Mouse (Mus musculus) MEL (cell line): Measurements from ENCODE around the gene Crim1. TPM values are rescaled to one million over a fixed set of nuclear protein-coding genes. Genes with fewer than 3 reads are reported as not detected.

Experiments
- DNase-seq: peaks from one replicate; pipeline ENCODE4 v3.0.0; 2011; ENCODE audit warnings: low read depth, low spot score
- H3K27ac ChIP-seq: 2 replicates; pipeline ENCODE4 v1.5.1; 2012; ENCODE audit warnings: low read depth, mild to moderate bottlenecking, control low read depth, low read length, moderate library complexity; ENCODE audit not compliant: control insufficient read depth
- H3K27me3 ChIP-seq, 2 experiments: fragments of 150-350 bp in 1 of 2; sonication (generic) in 1 of 2; 2 replicates each; pipeline ENCODE4 v1.6.1; 2012; ENCODE audit warnings: low read length in 2 of 2, mild to moderate bottlenecking in 2 of 2, improper control_type of control experiment in 1 of 2, moderate library complexity in 1 of 2; ENCODE audit not compliant: insufficient read depth in 2 of 2, control insufficient read depth in 1 of 2
- H3K36me3 ChIP-seq, 2 experiments: 2 replicates each; pipeline ENCODE4 v1.6.1; 2012 to 2014; ENCODE audit warnings: low read length in 2 of 2, improper control_type of control experiment in 1 of 2, inconsistent platforms in 1 of 2, mild to moderate bottlenecking in 1 of 2; ENCODE audit not compliant: insufficient read depth in 2 of 2, control insufficient read depth in 1 of 2
- H3K4me1 ChIP-seq, 2 experiments: fragments of 150-350 bp in 1 of 2; sonication (generic) in 1 of 2; 2 replicates each; pipeline ENCODE4 v1.6.1; 2012; ENCODE audit warnings: low read length in 2 of 2, improper control_type of control experiment in 1 of 2, mild to moderate bottlenecking in 1 of 2; ENCODE audit not compliant: insufficient read depth in 2 of 2, control insufficient read depth in 1 of 2
- H3K4me3 ChIP-seq, 2 experiments: fragments of 150-350 bp in 1 of 2; sonication (generic) in 1 of 2; 2 replicates each; pipeline ENCODE4 v1.5.1; 2012; ENCODE audit warnings: low read depth in 2 of 2, low read length in 2 of 2, mild to moderate bottlenecking in 2 of 2, moderate library complexity in 2 of 2, control low read depth in 1 of 2, improper control_type of control experiment in 1 of 2; ENCODE audit not compliant: control insufficient read depth in 1 of 2, insufficient read depth in 1 of 2
- H3K79me2 ChIP-seq: 2 replicates; pipeline ENCODE4 v1.6.1; 2012; ENCODE audit warnings: mild to moderate bottlenecking, low read length, moderate library complexity; ENCODE audit not compliant: control insufficient read depth, poor library complexity, insufficient read depth
- H3K9ac ChIP-seq: 2 replicates; pipeline ENCODE4 v1.6.1; 2012; ENCODE audit warnings: low read depth, mild to moderate bottlenecking, control low read depth, low read length, moderate library complexity; ENCODE audit not compliant: control insufficient read depth, poor library complexity, severe bottlenecking
- H3K9me3 ChIP-seq: fragments of 150-350 bp; sonication (generic); replicated peaks from 2 replicates; pipeline ENCODE4 v1.6.1; 2012; ENCODE audit warnings: mild to moderate bottlenecking, low read length, improper control_type of control experiment, moderate library complexity; ENCODE audit not compliant: insufficient read depth
- BHLHE40 ChIP-seq: IDR thresholded peaks from 2 replicates; pipeline ENCODE4 v1.6.1; 2012; ENCODE audit warnings: low read depth, mild to moderate bottlenecking, inconsistent platforms, low read length, improper control_type of control experiment, borderline replicate concordance
- CHD1 ChIP-seq: IDR thresholded peaks from 2 replicates; pipeline ENCODE4 v1.6.1; 2012; ENCODE audit warnings: low read depth, mild to moderate bottlenecking, inconsistent platforms, low read length, improper control_type of control experiment
- CHD2 ChIP-seq: IDR thresholded peaks from 2 replicates; pipeline ENCODE4 v1.6.1; 2011; ENCODE audit warnings: low read length, improper control_type of control experiment
- CTCF ChIP-seq, 3 experiments: IDR thresholded peaks in 2 of 3; conservative IDR thresholded peaks in 1 of 3; 2 replicates each; pipeline ENCODE4 v1.5.1; 2011 to 2012; ENCODE audit warnings: low read length in 3 of 3, low read depth in 2 of 3, mild to moderate bottlenecking in 2 of 3, improper control_type of control experiment in 1 of 3, inconsistent platforms in 1 of 3, mixed read lengths in 1 of 3, moderate library complexity in 1 of 3; ENCODE audit not compliant: control insufficient read depth in 1 of 3, insufficient read depth in 1 of 3, poor library complexity in 1 of 3, severe bottlenecking in 1 of 3
- E2F4 ChIP-seq: IDR thresholded peaks from 2 replicates; pipeline ENCODE4 v1.6.1; 2011; ENCODE audit warnings: low read depth, low read length, improper control_type of control experiment, borderline replicate concordance
- ELF1 ChIP-seq: IDR thresholded peaks from 2 replicates; pipeline ENCODE4 v1.6.1; 2014; ENCODE audit warnings: low read depth, mild to moderate bottlenecking, inconsistent platforms, low read length, improper control_type of control experiment, moderate library complexity
- EP300 ChIP-seq, 2 experiments: IDR thresholded peaks; 2 replicates each; pipeline ENCODE4 v1.6.1; 2011; ENCODE audit warnings: improper control_type of control experiment in 2 of 2, low read length in 2 of 2, low read depth in 1 of 2, mild to moderate bottlenecking in 1 of 2
- GABPA ChIP-seq: IDR thresholded peaks from 2 replicates; pipeline ENCODE4 v1.6.1; 2012; ENCODE audit warnings: low read depth, mild to moderate bottlenecking, inconsistent platforms, low read length, improper control_type of control experiment, moderate library complexity
- GATA1 ChIP-seq: IDR thresholded peaks from 2 replicates; pipeline ENCODE4 v1.6.1; 2011; ENCODE audit warnings: low read depth, low read length, improper control_type of control experiment
- HCFC1 ChIP-seq: IDR thresholded peaks from 2 replicates; pipeline ENCODE4 v1.6.1; 2012; ENCODE audit warnings: low read depth, mild to moderate bottlenecking, inconsistent platforms, low read length, improper control_type of control experiment, moderate library complexity
- JUND ChIP-seq: IDR thresholded peaks from 2 replicates; pipeline ENCODE4 v1.6.1; 2011; ENCODE audit warnings: low read depth, mild to moderate bottlenecking, improper control_type of control experiment, low read length
- KAT2A ChIP-seq: conservative IDR thresholded peaks from 2 replicates; pipeline ENCODE4 v1.6.1; 2012; ENCODE audit warnings: low read depth, low read length, improper control_type of control experiment, inconsistent platforms
- MAFK ChIP-seq: IDR thresholded peaks from 2 replicates; pipeline ENCODE4 v1.6.1; 2011; ENCODE audit warnings: low read depth, mild to moderate bottlenecking, low read length, improper control_type of control experiment, borderline replicate concordance
- MAX ChIP-seq: IDR thresholded peaks from 2 replicates; pipeline ENCODE4 v1.6.1; 2011; ENCODE audit warnings: low read length, improper control_type of control experiment
- MAZ ChIP-seq: IDR thresholded peaks from 2 replicates; pipeline ENCODE4 v1.6.1; 2012; ENCODE audit warnings: low read depth, mild to moderate bottlenecking, inconsistent platforms, low read length, improper control_type of control experiment
- MEF2A ChIP-seq: IDR thresholded peaks from 2 replicates; pipeline ENCODE4 v1.6.1; 2014; ENCODE audit warnings: low read depth, mild to moderate bottlenecking, inconsistent platforms, low read length, improper control_type of control experiment; ENCODE audit not compliant: poor library complexity, insufficient replicate concordance, severe bottlenecking; ENCODE audit errors: extremely low read depth
- MXI1 ChIP-seq: IDR thresholded peaks from 2 replicates; pipeline ENCODE4 v1.6.1; 2011; ENCODE audit warnings: mild to moderate bottlenecking, low read depth, low read length, improper control_type of control experiment
- MYB ChIP-seq: IDR thresholded peaks from 2 replicates; pipeline ENCODE4 v1.6.1; 2011; ENCODE audit warnings: mild to moderate bottlenecking, low read depth, low read length, improper control_type of control experiment
- MYC ChIP-seq: IDR thresholded peaks from 2 replicates; pipeline ENCODE4 v1.6.1; 2011; ENCODE audit warnings: low read depth, mild to moderate bottlenecking, low read length, improper control_type of control experiment, moderate library complexity
- NELFE ChIP-seq: IDR thresholded peaks from 2 replicates; pipeline ENCODE4 v1.6.1; 2011; ENCODE audit warnings: low read depth, low read length, improper control_type of control experiment
- NRF1 ChIP-seq: IDR thresholded peaks from 2 replicates; pipeline ENCODE4 v1.6.1; 2014; ENCODE audit warnings: low read depth, mild to moderate bottlenecking, inconsistent platforms, low read length, improper control_type of control experiment, moderate library complexity; ENCODE audit not compliant: poor library complexity, insufficient read depth, severe bottlenecking
- POLR2A ChIP-seq, 2 experiments: IDR thresholded peaks; 2 replicates each; pipeline ENCODE4 v1.6.1; 2011 to 2012; ENCODE audit warnings: low read length in 2 of 2, mild to moderate bottlenecking in 2 of 2, control low read depth in 1 of 2, improper control_type of control experiment in 1 of 2, low read depth in 1 of 2, moderate library complexity in 1 of 2; ENCODE audit not compliant: control insufficient read depth in 1 of 2, insufficient read depth in 1 of 2, poor library complexity in 1 of 2
- POLR2AphosphoS2 ChIP-seq: IDR thresholded peaks from 2 replicates; pipeline ENCODE4 v1.6.1; 2011; ENCODE audit warnings: low read length, improper control_type of control experiment
- POLR2AphosphoS5 ChIP-seq: IDR thresholded peaks from 2 replicates; pipeline ENCODE4 v1.6.1; 2012; ENCODE audit warnings: low read depth, borderline replicate concordance, mild to moderate bottlenecking, inconsistent platforms, low read length, moderate library complexity, mixed read lengths
- RAD21 ChIP-seq: IDR thresholded peaks from 2 replicates; pipeline ENCODE4 v1.6.1; 2011; ENCODE audit warnings: mild to moderate bottlenecking, low read depth, low read length, improper control_type of control experiment
- RCOR1 ChIP-seq: IDR thresholded peaks from 2 replicates; pipeline ENCODE4 v1.6.1; 2012; ENCODE audit warnings: low read depth, mild to moderate bottlenecking, inconsistent platforms, low read length, improper control_type of control experiment
- SIN3A ChIP-seq: IDR thresholded peaks from 2 replicates; pipeline ENCODE4 v1.6.1; 2012; ENCODE audit warnings: low read length, improper control_type of control experiment, inconsistent platforms
- SMC3 ChIP-seq: IDR thresholded peaks from 2 replicates; pipeline ENCODE4 v1.6.1; 2011; ENCODE audit warnings: low read depth, low read length, improper control_type of control experiment
- TAL1 ChIP-seq: IDR thresholded peaks from 2 replicates; pipeline ENCODE4 v1.6.1; 2012; ENCODE audit warnings: mild to moderate bottlenecking, inconsistent platforms, low read length, moderate library complexity, mixed read lengths
- TBP ChIP-seq: IDR thresholded peaks from 2 replicates; pipeline ENCODE4 v1.8.0; 2011; ENCODE audit warnings: low read depth, low read length, improper control_type of control experiment
- TCF12 ChIP-seq: IDR thresholded peaks from 2 replicates; pipeline ENCODE4 v1.6.1; 2014; ENCODE audit warnings: low read depth, mild to moderate bottlenecking, inconsistent platforms, low read length, improper control_type of control experiment, moderate library complexity
- UBTF ChIP-seq: IDR thresholded peaks from 2 replicates; pipeline ENCODE4 v1.6.1; 2012; ENCODE audit warnings: low read depth, mild to moderate bottlenecking, inconsistent platforms, low read length, improper control_type of control experiment, moderate library complexity, borderline replicate concordance; ENCODE audit not compliant: insufficient read depth
- USF1 ChIP-seq: IDR thresholded peaks from 2 replicates; pipeline ENCODE4 v1.6.1; 2014; ENCODE audit warnings: low read depth, mild to moderate bottlenecking, inconsistent platforms, low read length, improper control_type of control experiment, moderate library complexity
- USF2 ChIP-seq, 2 experiments: IDR thresholded peaks; 2 replicates each; pipeline ENCODE4 v1.6.1; 2011 to 2012; ENCODE audit warnings: improper control_type of control experiment in 2 of 2, low read length in 2 of 2, borderline replicate concordance in 1 of 2, inconsistent platforms in 1 of 2, low read depth in 1 of 2, mild to moderate bottlenecking in 1 of 2; ENCODE audit not compliant: insufficient read depth in 1 of 2
- ZC3H11A ChIP-seq: IDR thresholded peaks from 2 replicates; pipeline ENCODE4 v1.6.1; 2012; ENCODE audit warnings: low read depth, mild to moderate bottlenecking, inconsistent platforms, low read length, improper control_type of control experiment
- ZKSCAN1 ChIP-seq: IDR thresholded peaks from 2 replicates; pipeline ENCODE4 v1.6.1; 2012; ENCODE audit warnings: low read depth, mild to moderate bottlenecking, inconsistent platforms, low read length, improper control_type of control experiment, moderate library complexity
- ZMIZ1 ChIP-seq: IDR thresholded peaks from 2 replicates; pipeline ENCODE4 v1.6.1; 2012; ENCODE audit warnings: low read depth, mild to moderate bottlenecking, inconsistent platforms, low read length, improper control_type of control experiment, moderate library complexity
- ZNF384 ChIP-seq: IDR thresholded peaks from 2 replicates; pipeline ENCODE4 v1.6.1; 2012; ENCODE audit warnings: low read depth, mild to moderate bottlenecking, inconsistent platforms, low read length, improper control_type of control experiment
- polyA plus RNA-seq, 2 experiments: library from polyadenylated mRNA; stranded (reverse) in 1 of 2; unstranded in 1 of 2; fragments of >175 nt in 1 of 2; fragments of >200 nt in 1 of 2; gene quantifications; 2 replicates each; pipeline versions ENCODE4 v1.2.1 to v1.2.4; 2012; ENCODE audit warnings: low replicate concordance in 2 of 2, low read depth in 1 of 2; ENCODE audit not compliant: insufficient read length in 2 of 2, insufficient read depth in 1 of 2, missing spikeins in 1 of 2
- total RNA-seq: library from RNA; depleted of rRNA; stranded (reverse); fragments of 300-350 nt; gene quantifications from 2 replicates; pipeline ENCODE4 v1.2.3, GENCODE M21; 2012

The Crim1 gene
- total and polyA plus RNA-seq, 3 experiments: not detected

DNA sequence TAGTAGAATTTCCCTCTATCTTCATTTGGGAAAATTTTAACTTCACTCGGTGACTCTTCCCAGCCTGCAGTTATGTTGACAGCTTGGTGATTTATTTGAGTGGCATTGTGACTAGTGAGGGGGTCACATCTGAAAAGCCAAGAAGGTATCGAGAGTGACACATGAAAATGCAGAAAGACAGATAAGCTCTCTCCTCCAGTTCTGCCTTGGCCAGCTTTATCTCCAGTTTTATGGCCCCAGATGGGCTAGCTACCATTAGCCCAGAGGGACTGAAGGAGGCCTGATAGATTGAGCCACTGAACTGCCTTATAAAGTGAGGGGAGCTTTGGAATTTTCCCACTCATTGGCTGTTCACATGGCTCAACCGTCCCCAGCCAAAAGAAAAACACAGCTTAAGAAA lies 128.2 kb downstream of the Crim1 start:
- Histone ChIP-seq H3K9ac (no peak overlapping the region), H3K79me2 (no peaks in the 10 kb centered on the region), H3K27me3 (no peaks in the 10 kb centered on the region), H3K27ac (no peak overlapping the region), H3K36me3 (peaks cover 0 to 16% of the 10 kb centered on the region in 2 experiments; a peak in 2 of 4 replicates), H3K4me1 (peaks cover 7 to 21% of the 10 kb centered on the region in 2 experiments; a peak in 3 of 4 replicates), H3K4me3 (no peak overlapping the region), H3K9me3 (no peaks in the 10 kb centered on the region)
- DNase-seq: peak; percentile 62
- no peak for TF ChIP-seq E2F4
- TF ChIP-seq ZKSCAN1: no peak
- TF ChIP-seq ZC3H11A: no peak
- TF ChIP-seq UBTF: no peak
- no peak for TF ChIP-seq RAD21
- TF ChIP-seq CHD2: no peak
- peak; percentile 60; the same call in 1 of the 2 replicates for TF ChIP-seq RCOR1
- no peak for TF ChIP-seq USF2 (IDR thresholded peaks at IDR 0.05; ENCODE audit: borderline replicate concordance in 1 of 2, insufficient read depth in 1 of 2, low read depth in 1 of 2, low read length in 2 of 2)
- no peak for TF ChIP-seq NRF1
- no peak for TF ChIP-seq CHD1
- peak; percentile 82 for TF ChIP-seq GATA1
- TF ChIP-seq SMC3: no peak
- no peak for TF ChIP-seq POLR2AphosphoS5
- no peak for TF ChIP-seq ZMIZ1
- no peak for TF ChIP-seq MEF2A
- TF ChIP-seq TCF12: peak; percentile 82
- no peak for TF ChIP-seq POLR2A (IDR thresholded peaks at IDR 0.05; ENCODE audit: control insufficient read depth in 1 of 2, insufficient read depth in 1 of 2, low read depth in 1 of 2, low read length in 2 of 2, poor library complexity in 1 of 2)
- peak; percentile 75 to 76 for TF ChIP-seq EP300 (IDR thresholded peaks at IDR 0.05; ENCODE audit: low read depth in 1 of 2, low read length in 2 of 2)
- TF ChIP-seq BHLHE40: 0 out of 2 replicates have a peak, but pooled peaks have one; percentile 25
- no peak for TF ChIP-seq GABPA
- TF ChIP-seq KAT2A: no peak
- TF ChIP-seq USF1: no peak
- 0 out of 2 replicates have a peak, but pooled peaks have one; percentile 29 for TF ChIP-seq MXI1
- no peak for TF ChIP-seq POLR2AphosphoS2
- TF ChIP-seq ELF1: no peak
- peak; percentile 44 for TF ChIP-seq TAL1
- TF ChIP-seq SIN3A: 0 out of 2 replicates have a peak, but pooled peaks have one; percentile 41
- TF ChIP-seq MAZ: no peak
- TF ChIP-seq MYC: no peak
- no peak for TF ChIP-seq ZNF384
- no peak for TF ChIP-seq NELFE
- TF ChIP-seq HCFC1: no peak
- no peak for TF ChIP-seq CTCF (IDR thresholded peaks at IDR 0.05 in 2 of 3, conservative IDR thresholded peaks at IDR 0.05 in 1 of 3; ENCODE audit: control insufficient read depth in 1 of 3, insufficient read depth in 1 of 3, low read depth in 2 of 3, low read length in 3 of 3, poor library complexity in 1 of 3, severe bottlenecking in 1 of 3)
- TF ChIP-seq JUND: no peak
- no peak for TF ChIP-seq MAFK
- TF ChIP-seq TBP: no peak
- TF ChIP-seq MYB: no peak
- no peak for TF ChIP-seq MAX
